Mouse (Mus musculus) midbrain, embryonic 14.5 days (tissue): ENCODE data around the gene Zfp82. TPM values are rescaled to one million over a fixed set of nuclear protein-coding genes. Genes with fewer than 3 reads are reported as not detected.
A peak's percentile ranks its signal among the peaks of the same experiment; 100 is the strongest.

Experiments
- ATAC-seq: fragments of 200-750 bp; cut with Nextera tagmentation; 2 replicates; pipeline ENCODE4 v1.8.0; 2017; ENCODE audit warnings: moderate number of reproducible peaks, moderate library complexity; ENCODE audit not compliant: low FRiP score, low TSS enrichment
- DNase-seq: peaks from one replicate; pipeline ENCODE4 v3.0.0-alpha.2; 2015
- H3K27ac ChIP-seq: fragments of 300-500 bp; sonication (generic); replicated peaks from 2 replicates; pipeline ENCODE4 v1.5.1; 2014; ENCODE audit warnings: mild to moderate bottlenecking, low read depth, low read length, moderate library complexity
- H3K27me3 ChIP-seq: fragments of 300-500 bp; sonication (generic); 2 replicates; pipeline ENCODE4 v1.6.1; 2014; ENCODE audit warnings: low read length, control low read depth, mixed read lengths; ENCODE audit not compliant: control insufficient read depth, insufficient read depth
- H3K36me3 ChIP-seq: fragments of 300-500 bp; sonication (generic); 2 replicates; pipeline ENCODE4 v1.6.1; 2014; ENCODE audit warnings: low read length, control low read depth; ENCODE audit not compliant: control insufficient read depth, insufficient read depth
- H3K4me1 ChIP-seq: fragments of 300-500 bp; sonication (generic); 2 replicates; pipeline ENCODE4 v1.6.1; 2014; ENCODE audit warnings: mild to moderate bottlenecking, antibody characterized with exemption, low read length, control low read depth; ENCODE audit not compliant: control insufficient read depth, insufficient read depth
- H3K4me2 ChIP-seq: fragments of 300-500 bp; sonication (generic); 2 replicates; pipeline ENCODE4 v1.6.1; 2014; ENCODE audit warnings: mild to moderate bottlenecking, low read length, moderate library complexity
- H3K4me3 ChIP-seq: fragments of 300-500 bp; sonication (generic); replicated peaks from 2 replicates; pipeline ENCODE4 v1.5.1; 2014; ENCODE audit warnings: low read depth, low read length
- H3K9ac ChIP-seq: fragments of 300-500 bp; sonication (generic); replicated peaks from 2 replicates; pipeline ENCODE4 v1.6.1; 2014; ENCODE audit warnings: mild to moderate bottlenecking, low read length, moderate library complexity
- H3K9me3 ChIP-seq: fragments of 300-500 bp; sonication (generic); 2 replicates; pipeline ENCODE4 v1.6.1; 2016; ENCODE audit warnings: low read length, control low read depth, mixed read lengths; ENCODE audit not compliant: control insufficient read depth
- WGBS: fragments of 180-500 bp; shearing (Covaris S2); extraction: QIAGEN DNeasy Blood & Tissue Kit; methylation state at CpG from one replicate; pipeline ENCODE4 v1.1.7; 2014; 5-methylcytosine and 5-hydroxymethylcytosine counted together
- polyA plus RNA-seq: library from polyadenylated mRNA; unstranded; fragments of >200 nt; fragmentation: Nextera tagmentation; extraction: Ambion mirVana; gene quantifications from 2 replicates; pipeline ENCODE4 v1.2.1, GENCODE M21; 2014

Zfp82 gene
- polyA plus RNA-seq, 1 experiment from 2014 or later: 11.6 TPM

DNA sequence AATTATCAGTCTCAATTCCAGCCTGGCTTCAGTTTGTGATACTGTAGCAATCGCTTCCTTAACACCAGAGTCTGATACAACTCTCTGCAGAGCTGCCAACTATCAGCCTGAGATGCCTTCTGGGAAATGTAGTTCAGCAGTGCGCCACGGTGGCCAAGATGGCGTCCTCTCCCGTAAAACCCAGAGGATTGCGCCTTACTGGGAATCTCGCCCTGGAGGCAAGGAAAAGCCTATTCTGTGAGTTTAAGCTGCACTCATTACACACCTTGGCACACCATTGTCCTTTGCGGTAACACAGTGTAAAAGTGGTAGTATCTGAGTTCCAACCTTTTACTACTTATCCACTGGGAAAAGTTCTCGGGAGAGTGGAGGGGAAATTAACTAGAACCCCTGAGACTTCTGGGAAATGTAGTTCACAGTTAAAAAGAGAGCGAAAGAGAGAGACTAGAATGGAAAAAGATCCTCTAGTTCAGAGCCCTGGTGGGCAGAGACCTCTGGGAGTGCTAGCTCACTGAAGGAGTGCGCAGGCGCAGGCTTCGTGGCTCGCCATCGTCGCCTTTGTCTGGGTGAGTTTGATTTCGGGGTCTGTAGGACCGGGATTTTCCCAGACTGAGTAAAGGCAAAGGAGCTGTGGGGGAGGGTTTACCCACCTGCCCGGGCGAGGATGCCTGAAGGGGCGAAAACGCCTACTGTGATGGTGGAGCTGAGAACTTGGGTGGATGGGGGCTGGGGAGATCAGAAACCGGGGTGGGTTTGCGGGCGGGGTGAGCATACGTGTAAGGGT, 22.1 kb upstream of the Zfp82 start, which contains the start of gene Zfp260:
TSS of gene Zfp260 (plus strand) at position 132 of the 784 bp plus-strand sequence.
- ATAC-seq: peak; percentile 84
- H3K4me1 ChIP-seq: peaks cover 11% of the 10 kb centered on the region
- peak; percentile 98 for DNase-seq
- H3K4me3 ChIP-seq: peak within 1 kb of the TSS; percentile 67
- H3K27me3 ChIP-seq: no peaks in the 10 kb centered on the region
- peak within 1 kb of the TSS; percentile 71 for H3K4me2 ChIP-seq
- H3K27ac ChIP-seq: peak within 1 kb of the TSS; percentile 99
- H3K36me3 ChIP-seq: peaks cover 2% of the 10 kb centered on the region
- WGBS: under 1% methylated on average over 26 of the region's 26 CpGs
- H3K9ac ChIP-seq: peak within 1 kb of the TSS; percentile 88
- H3K9me3 ChIP-seq: no peaks in the 10 kb centered on the region

DNA sequence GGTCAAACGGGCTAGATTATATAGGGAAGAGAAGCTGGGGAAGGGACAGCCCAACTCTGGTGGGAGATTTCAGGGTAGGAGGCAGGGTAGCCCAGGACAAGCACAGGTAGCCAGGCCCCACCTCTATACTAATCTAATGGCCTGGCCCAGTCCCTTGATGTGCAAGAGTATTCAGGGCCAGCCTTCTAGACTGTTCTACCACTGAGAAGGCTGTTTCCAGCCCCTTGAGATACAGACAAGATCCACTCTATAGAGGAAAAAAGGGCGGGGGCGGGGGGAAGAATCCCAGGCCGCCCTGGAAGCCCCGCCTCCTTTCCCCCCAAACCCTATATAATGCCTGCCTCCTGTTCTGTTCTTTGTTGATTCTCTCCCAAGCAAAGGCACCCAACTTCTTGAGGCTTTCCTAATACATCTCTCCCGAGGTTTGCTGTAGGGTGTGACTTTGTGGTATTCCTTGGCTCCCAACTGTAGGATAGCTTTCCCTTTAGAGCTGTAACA, 21.3 kb upstream of the Zfp82 start:
- ATAC-seq (no peak), DNase-seq (no peak)
- no peaks in the 10 kb centered on the region; the same call in 1 of the 2 replicates for H3K36me3 ChIP-seq
- H3K4me3 ChIP-seq: peak overlapping the region; percentile 67
- peaks cover 17% of the 10 kb centered on the region for H3K4me1 ChIP-seq
- no peaks in the 10 kb centered on the region for H3K27me3 ChIP-seq
- no peak overlapping the region for H3K9ac ChIP-seq
- peak overlapping the region; percentile 99; the same call in 1 of the 2 replicates for H3K27ac ChIP-seq
- H3K4me2 ChIP-seq: peak overlapping the region; percentile 71
- no peaks in the 10 kb centered on the region for H3K9me3 ChIP-seq
- 76% methylated on average over 6 of the region's 6 CpGs for WGBS

DNA sequence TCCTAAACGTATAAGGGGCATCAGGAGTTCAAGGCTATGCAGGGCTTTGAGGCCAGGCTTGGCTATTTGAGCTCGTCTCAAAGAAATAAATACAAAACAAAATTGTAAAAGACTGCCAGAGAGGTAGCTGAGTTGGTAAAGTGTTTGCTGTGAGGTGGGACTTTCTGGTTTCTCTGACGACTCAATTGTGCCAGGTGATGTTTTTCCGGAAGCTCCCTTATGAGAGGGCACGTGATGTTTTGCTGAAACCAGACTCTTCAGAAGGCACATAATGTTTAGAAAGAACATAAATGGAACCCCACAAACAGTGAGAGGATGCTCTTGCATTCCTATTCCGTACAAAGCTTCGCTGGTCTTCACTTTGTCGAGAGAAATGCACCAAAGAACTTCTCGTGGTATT, 20.0 kb upstream of the Zfp82 start:
- WGBS: 83% methylated on average over 9 of the region's 9 CpGs
- Histone ChIP-seq H3K4me3 (no peak overlapping the region), H3K9me3 (no peaks in the 10 kb centered on the region), H3K4me2 (no peak overlapping the region), H3K27me3 (no peaks in the 10 kb centered on the region), H3K27ac (no peak overlapping the region), H3K4me1 (peaks cover 30% of the 10 kb centered on the region), H3K9ac (no peak overlapping the region), H3K36me3 (no peaks in the 10 kb centered on the region)
- no peak for DNase-seq
- no peak for ATAC-seq

DNA sequence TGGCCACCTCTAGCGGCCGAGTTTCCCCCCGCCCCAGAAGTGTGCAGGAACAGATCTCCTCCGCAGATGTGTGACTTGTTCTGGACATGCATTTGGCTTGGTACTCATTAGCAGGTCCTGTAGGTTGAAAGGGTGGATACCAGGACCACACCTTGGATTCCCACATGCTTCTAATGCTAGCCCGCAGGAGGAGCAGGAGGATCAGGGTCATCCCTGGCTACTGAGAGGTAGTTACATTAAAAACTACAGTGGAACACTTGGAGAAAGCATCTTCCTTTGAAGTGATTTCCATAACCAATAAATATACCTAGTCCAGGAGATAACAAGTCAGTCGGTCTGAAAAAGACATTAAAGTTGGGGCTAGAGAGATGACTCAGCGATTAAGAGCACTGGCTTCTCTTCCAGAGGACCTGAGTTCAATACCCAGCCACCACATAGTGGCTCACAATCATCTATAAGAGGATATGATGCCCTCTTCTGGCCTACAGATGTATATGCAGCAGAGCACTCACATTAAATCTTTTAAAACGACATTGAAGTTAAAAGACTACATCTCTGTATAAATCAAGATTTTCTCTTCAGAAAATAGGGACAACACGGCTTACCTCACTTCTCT, 18.4 kb upstream of the Zfp82 start:
- peak; percentile 78 for DNase-seq
- 7% methylated on average over 9 of the region's 9 CpGs for WGBS

DNA sequence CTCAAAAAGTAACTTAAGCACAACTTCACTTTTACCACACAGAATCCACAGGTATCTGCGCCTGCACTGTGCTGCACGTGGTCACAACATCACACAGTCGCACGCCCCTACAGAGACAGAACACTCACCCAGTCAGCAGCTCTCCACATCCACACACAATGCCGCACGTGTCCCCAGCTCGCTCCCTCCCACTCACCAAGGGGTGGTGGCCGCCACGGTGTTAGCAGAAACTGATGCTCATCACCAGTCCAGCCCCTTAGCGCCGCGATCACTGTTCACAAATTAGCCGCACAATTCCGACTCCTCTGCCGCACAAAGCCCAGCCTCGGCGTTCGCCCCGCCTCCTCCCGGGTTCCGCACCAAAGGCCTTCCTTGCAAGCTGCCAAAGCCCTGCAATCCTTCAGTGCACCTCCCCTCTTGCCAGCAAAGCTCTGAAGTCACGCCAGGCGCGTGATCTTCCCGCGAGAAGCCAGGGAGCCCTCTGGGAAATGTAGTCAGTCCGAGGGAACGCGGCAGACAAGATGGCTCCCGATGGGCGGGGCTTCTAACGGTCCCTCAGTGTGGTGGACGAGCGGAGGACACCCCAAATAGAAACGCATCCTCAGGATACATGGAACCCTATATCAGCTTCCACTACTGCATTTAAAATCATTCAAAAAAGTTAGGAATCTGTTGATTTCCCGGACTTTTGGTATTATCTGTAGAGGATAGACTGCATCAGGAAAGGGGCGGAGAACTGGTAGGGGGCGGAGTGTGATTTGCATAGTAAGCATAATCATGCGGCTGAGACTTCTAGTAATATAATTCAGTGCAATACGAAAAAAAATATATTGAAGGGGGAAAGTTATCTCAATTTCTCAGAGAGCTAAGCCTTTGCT, 17.6 kb upstream of the Zfp82 start, which contains the start of the genes Gm26920 and Zfp566:
TSS of gene Gm26920 (minus strand) at position 319 of the 878 bp plus-strand sequence.
TSS of gene Zfp566 (minus strand) at position 436 of the 878 bp plus-strand sequence.
- peak; percentile 99 for DNase-seq
- Histone ChIP-seq H3K27me3 (no peaks in the 10 kb centered on the region), H3K27ac (peak within 1 kb of the TSS; percentile 90), H3K9ac (peak within 1 kb of the TSS; percentile 66), H3K36me3 (peaks cover 14% of the 10 kb centered on the region), H3K4me2 (peak within 1 kb of the TSS; percentile 86), H3K4me1 (peaks cover 26% of the 10 kb centered on the region), H3K4me3 (peak within 1 kb of the TSS; percentile 65), H3K9me3 (no peaks in the 10 kb centered on the region)
- under 1% methylated on average over 40 of the region's 40 CpGs for WGBS
- peak; percentile 93 for ATAC-seq

More for the DNA sequence above, 18.4 kb upstream of the Zfp82 start:
- peaks cover 29% of the 10 kb centered on the region for H3K4me1 ChIP-seq
- H3K4me3 ChIP-seq: peak overlapping the region; percentile 65
- peaks cover 7% of the 10 kb centered on the region for H3K36me3 ChIP-seq
- peak overlapping the region; percentile 66; the same call in 1 of the 2 replicates for H3K9ac ChIP-seq
- H3K9me3 ChIP-seq: no peaks in the 10 kb centered on the region
- peak overlapping the region; percentile 86 for H3K4me2 ChIP-seq
- no peak for ATAC-seq
- H3K27me3 ChIP-seq: no peaks in the 10 kb centered on the region
- peak overlapping the region; percentile 90 for H3K27ac ChIP-seq

GRCm38 (mm10) chr7:30089405-30089804, 16.7 kb upstream of the Zfp82 start:
- 16% methylated on average over 6 of the region's 6 CpGs for WGBS

DNA sequence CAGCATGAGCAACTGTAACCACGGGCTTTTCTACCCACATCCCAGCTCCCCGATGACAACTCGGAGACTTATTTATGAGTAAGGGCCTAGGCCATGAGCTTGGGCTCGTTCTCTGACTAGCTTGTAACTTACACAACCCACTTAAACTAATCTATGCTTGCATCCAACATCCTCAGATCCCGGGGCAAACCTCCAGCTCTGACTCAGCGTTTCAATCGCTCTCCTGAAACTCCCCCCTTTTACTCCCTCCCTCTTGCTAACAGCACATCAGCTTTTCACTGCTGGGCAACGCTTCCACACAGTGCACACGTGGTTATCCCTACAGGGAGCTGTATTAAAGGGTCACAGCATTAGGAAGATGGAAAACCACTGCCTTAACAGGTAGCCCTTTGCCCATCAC, 13.8 kb upstream of the Zfp82 start:
- Histone ChIP-seq H3K9me3 (no peaks in the 10 kb centered on the region), H3K27ac (no peak overlapping the region), H3K27me3 (no peaks in the 10 kb centered on the region), H3K4me1 (peaks cover 20% of the 10 kb centered on the region), H3K4me2 (no peak overlapping the region), H3K9ac (no peak overlapping the region), H3K4me3 (no peak overlapping the region), H3K36me3 (peaks cover 36% of the 10 kb centered on the region)
- 94% methylated on average over 9 of the region's 9 CpGs for WGBS
- DNase-seq (no peak), ATAC-seq (no peak)

More at GRCm38 (mm10) chr7:30089405-30089804, 16.7 kb upstream of the Zfp82 start:
- Histone ChIP-seq H3K4me3 (peak overlapping the region; percentile 65), H3K4me2 (peak overlapping the region; percentile 86), H3K4me1 (peaks cover 26% of the 10 kb centered on the region), H3K27me3 (no peaks in the 10 kb centered on the region), H3K9ac (peak overlapping the region; percentile 66), H3K36me3 (peaks cover 23% of the 10 kb centered on the region), H3K9me3 (no peaks in the 10 kb centered on the region), H3K27ac (no peak overlapping the region)
- ATAC-seq (no peak), DNase-seq (no peak)

- Histone ChIP-seq H3K4me3 (no peak overlapping the region), H3K4me2 (no peak overlapping the region), H3K27me3 (no peaks in the 10 kb centered on the region), H3K4me1 (no peaks in the 10 kb centered on the region), H3K27ac (no peak overlapping the region), H3K9me3 (no peaks in the 10 kb centered on the region), H3K9ac (no peak overlapping the region), H3K36me3 (peaks cover 79% of the 10 kb centered on the region)
- no peak for DNase-seq
- no peak for ATAC-seq
- WGBS: 81% methylated on average over 5 of the region's 5 CpGs
Measured at GRCm38 (mm10) chr7:30064622-30065021, 8.1 kb downstream of the Zfp82 start.
